Mouse (Mus musculus) layer of hippocampus, adult 9-11 months (tissue): Measurements from ENCODE around the gene Chpf2.

ENCODE experiments used
- DNase-seq: peaks from one replicate; pipeline ENCODE4 v3.0.0; 2022

Chpf2 gene

GRCm38 (mm10) chr5:24591796-24592470 is 5.4 kb downstream of the Chpf2 start:
- DNase-seq, result no peak

DNA sequence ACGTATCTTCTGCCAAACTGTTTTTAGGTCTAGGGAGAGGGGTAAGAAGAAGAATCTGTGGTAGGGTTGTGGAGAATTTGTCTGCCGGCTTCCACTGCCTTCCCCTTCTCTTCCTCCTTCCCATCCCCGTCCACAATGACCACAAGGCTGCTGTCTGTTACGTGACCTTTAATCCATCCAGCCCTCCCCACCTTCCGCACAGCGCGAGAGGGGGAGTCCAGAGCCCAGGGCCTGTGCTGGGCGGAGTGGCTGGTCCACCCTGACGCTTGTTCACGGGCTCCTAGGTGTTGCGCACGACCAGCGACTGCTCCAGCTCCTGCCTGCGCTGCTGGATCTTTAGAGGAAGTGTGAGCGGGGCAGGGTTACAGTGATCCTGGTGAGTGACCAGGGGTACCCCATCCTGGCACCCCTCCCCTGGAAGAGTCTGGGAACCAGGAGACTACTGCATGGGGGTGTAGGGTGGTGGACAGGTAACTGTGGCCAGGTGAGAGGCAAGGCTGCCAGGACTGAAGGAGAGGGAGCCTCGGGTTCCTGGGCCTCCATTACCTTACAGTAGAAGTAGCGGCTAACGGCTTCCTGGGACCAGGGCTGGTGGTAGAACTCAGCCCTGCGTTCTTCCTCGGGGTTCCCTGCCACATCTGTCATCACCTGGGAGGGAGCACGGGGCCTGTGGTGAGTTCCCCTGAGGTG is 6.1 kb downstream of the Chpf2 start:
- no peak for DNase-seq

GRCm38 (mm10) chr5:24593230-24593629 is 6.7 kb downstream of the Chpf2 start:
- no peak for DNase-seq

- DNase-seq, result no peak
Observed at GRCm38 (mm10) chr5:24593928-24594327, 7.4 kb downstream of the Chpf2 start.

DNA sequence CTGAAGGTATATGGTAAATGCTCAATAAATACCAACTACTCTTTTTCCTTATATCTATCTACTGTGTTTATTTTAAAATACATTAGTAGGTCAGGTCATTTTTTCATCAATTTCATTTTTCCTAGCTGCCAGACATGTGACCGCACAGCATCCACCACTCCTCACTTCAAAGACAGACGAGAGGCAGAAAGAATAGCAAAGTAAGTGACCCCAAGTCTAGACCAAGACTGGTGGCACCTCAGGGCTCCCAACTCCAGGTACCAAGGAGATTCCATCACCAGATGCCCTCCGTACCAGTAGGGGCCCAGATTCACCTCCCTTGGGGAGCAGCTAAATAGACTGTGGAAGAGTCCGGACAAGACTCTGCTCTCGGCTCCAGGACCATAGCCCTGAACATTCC is 7.8 kb downstream of the Chpf2 start:
- no peak for DNase-seq

DNA sequence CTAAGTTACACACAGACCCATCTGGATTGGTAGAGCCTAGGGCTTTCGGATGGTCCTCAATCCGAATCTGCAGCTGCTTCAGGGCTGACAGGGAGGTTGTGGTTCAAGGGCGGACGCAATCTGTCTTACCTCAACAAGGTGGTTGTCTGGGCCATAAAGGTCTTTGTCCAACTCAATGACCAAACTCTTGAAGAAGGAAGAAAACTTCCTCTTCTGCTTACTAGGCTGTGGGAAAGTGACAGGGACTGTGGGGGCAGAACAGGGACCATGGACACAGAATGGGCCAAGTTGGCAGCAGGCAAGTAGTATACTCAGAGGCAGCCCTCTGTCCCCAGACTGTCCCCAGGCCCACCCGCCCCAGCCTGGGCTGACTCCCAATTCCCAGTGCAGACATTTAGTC is 8.7 kb downstream of the Chpf2 start:
- DNase-seq, result no peak

DNA sequence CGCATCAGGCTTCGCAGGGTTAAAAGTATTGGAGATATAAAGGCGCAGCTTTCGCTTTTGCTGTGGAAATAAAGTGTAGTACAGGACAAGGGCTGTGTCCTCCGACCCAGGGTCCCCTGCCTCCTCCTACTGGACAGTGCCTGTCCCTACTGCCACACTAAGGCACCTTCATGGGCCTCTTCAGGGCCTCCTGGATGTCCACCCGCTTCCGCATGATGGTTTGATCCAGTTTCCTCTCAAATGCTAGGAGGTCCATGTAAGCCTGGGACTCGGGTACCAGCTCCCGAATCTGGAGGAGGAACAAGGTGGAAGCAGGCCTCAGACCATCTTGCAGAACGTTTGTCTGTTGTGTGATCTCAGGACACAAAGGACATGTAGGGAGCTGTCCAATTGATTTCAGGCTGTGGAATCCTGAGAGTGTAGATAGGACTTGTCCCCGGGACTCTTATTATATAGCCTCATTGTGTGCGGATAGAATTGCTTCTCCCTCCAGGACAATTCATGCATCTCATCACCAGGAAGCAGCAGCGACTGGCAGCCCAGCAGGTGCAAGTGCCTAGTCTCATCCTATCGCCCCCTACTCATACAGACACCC is 9.3 kb downstream of the Chpf2 start:
- no peak for DNase-seq

DNA sequence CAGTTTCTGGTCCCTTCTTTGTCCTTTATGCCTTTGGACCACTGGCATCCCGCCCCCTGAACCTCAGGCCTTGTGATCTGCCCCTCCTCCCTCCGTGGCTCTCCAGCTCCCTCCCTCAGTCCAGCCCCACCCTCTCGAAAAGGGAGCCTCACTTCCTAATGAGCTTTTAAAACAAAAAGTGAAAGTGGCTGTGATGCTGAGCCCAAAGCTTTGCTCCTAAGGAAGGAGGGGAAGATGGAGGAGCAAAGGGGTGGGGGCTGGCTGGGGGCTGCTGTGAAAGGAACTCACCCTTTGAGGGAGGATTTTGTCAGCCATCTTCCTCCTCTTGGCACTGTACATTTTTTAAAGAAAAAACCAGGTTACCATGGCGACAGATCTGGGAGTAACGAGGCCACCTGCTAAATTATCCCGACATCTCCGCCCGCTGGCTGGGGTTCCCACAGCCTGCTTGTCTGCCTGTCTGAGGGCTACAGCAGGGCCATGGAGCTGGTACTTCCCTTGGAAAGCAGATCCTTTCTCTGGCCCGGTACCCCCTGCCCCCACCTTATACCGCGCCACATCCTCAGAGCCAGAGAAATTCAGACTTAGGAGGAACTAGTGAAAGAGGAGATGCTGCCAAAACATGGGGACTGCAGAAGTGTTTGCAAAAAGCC is 10.1 kb downstream of the Chpf2 start:
- DNase-seq, result peak; percentile 84

- DNase-seq, result peak; percentile 84
Observed at GRCm38 (mm10) chr5:24597221-24597728, 10.7 kb downstream of the Chpf2 start.

- DNase-seq, result no peak
Observed at GRCm38 (mm10) chr5:24597901-24598569, 11.5 kb downstream of the Chpf2 start.

DNA sequence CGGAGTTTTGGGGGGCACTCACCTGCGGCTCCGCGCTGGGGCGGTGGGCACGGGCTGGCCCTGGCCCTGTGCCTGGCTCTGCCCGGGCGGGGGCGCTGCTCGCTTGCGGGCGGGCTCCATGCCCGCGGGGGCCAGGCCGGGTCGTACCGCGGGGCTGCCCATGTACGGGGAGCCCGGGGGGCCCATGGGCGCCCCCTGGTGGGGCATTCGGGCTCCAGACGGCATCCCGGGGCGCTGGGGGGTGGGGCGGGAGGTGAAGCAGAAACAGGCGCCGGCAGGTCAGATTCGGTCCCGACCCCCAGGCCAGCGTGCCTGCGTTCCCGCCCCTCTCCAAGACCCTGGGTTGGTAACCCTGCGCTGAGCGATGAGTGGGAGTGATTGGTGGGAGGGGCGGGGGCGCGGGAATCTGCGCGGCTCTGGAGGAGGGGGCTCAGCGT is 12.0 kb downstream of the Chpf2 start:
- no peak for DNase-seq

DNA sequence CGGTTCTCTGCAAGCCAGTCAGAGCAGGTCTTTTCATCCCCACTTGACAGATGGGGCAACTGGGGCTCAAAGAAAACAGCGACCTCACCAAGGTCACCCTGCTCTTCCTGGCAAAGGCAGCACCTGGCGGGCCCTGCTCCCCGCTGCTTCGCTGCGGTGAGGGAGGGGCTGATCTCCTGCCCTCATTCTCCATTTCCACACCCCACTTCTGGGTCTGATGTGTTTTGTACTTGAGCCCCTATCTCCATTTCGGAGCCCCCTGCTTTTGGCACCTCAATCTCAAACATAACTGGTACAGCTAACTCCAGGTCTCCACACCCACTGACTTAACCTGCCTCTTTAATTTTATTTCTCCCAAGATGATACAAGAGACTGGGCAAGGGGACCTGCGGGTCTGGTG is 12.6 kb downstream of the Chpf2 start:
- DNase-seq, result no peak

- no peak for DNase-seq
Observed at GRCm38 (mm10) chr5:24600236-24600635, 13.7 kb downstream of the Chpf2 start.

GRCm38 (mm10) chr5:24601071-24601835 is 14.7 kb downstream of the Chpf2 start:
- DNase-seq, result no peak

DNA sequence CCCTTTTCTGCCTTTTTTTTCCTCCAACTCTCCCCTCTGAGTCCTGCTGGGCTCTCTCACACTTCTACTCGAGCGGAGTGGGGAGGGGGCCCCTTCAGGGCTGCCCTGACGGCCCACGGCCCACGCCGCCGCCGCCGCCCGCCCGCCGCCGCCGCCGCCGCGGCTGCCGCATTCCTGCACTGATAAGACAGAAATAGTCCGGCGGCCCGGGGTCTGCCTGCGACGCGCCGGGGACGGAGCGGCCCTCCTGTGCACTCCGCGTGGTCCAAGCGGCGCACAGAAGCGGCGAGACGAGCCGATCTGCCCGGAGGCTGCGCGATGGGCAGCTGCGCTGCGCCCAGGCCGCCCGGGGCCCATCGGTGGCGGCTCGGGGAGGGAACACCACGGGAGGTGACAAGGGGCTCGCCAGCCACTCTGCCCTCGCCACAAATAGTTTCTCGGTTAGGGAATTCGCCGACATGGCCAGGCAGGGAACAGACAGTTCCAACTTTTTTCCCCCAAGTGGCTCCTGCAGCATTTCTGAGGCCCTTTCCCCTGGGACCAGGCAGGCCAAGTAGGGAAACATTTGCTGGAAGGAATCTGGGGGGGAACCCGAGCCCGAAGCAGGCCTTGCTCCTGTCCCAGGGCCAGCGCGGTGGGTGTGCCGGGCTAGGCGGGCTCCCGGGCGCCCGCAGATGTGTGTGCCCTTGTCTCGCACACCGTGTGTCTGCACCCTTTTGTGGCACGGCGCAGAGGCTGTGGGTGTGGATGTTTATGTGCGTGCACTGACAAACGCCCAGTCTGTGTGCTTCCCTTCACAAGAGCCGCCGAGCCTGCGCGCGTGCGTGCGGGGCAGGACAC is 15.6 kb downstream of the Chpf2 start:
- no peak for DNase-seq

DNA sequence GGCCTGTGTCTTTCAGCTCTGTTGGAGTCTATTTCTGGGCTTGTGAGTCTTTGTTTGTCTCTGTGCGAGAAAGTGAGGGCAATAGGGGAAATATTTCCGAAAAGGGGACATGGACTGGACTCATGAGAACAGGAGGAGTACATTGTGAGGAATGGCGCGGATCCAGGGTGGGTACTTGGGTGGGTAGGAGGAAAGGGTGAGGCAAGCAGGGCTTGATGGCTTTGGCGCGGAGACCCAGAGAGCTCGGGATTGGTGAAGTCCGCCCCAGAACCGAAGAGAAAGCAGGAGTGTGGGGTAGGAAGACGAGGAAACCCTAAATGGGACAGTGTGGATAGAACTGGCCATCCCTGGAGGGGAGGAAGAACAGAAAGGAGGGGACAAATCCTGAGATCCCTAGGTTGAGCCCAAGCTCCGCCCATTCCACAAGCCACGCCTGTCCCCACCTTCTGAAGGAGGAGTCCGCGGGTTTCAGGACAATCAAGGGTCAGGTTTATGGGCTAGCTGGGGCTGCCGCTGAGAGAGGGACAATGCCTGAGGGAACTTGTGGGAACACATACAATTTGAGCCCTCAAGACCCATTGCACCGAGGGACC is 16.3 kb downstream of the Chpf2 start:
- DNase-seq, result no peak

DNA sequence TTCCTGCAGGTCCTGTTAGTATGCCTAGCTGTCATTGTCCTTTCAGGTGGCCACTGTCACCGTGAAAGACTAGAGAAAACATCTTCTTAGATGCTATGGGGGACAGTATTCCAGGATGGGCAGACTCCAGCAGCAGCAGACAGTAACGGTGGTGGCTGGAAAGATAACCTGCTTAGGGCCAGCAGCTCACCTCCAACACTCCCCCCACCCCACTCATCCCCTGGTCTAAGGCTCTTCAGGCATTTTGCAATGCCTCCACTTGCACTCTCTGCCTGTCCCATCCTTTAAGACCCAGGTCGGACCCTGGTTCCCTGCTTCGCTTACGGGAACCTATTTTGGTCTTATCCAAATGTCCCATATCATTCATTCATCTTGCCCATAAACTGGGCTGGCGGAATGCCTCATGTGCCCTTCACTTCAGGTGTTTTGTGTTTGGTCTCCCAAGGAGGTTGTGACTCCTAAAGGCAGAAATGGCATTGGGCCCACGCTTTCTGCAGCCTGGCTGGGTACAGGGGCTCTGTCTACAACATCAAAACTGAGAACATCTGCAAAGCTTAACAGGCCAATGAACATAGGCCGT is 17.0 kb downstream of the Chpf2 start:
- no peak for DNase-seq

- no peak for DNase-seq
Observed at GRCm38 (mm10) chr5:24604080-24604655, 17.6 kb downstream of the Chpf2 start.

DNA sequence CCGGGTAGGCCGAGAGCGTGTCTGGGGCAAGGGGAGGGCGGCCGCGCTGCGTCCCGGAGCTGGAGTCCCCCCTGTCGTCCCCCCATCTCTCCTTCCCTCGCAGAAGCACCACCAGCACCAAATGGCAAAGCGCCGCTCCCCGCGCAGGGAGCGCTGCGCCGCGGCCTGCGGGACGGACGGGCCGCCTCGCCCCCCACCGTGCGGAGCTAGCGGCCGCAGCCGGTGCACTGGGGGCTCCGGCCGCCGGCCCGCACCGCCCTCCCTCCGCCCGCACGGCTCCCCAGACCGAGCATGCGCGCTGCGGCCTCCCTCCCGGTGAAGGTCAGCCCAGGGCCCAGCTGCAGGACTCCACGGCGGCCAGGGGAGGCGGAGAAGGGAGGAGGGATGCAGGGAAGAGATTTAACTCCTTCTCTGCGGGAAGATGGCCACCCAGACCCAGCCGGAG is 18.1 kb downstream of the Chpf2 start:
- DNase-seq, result peak; percentile 81
